Mouse (Mus musculus) heart, postnatal 10 days (tissue): ENCODE results near the gene Pik3c2b. TPM values are rescaled to one million over a fixed set of nuclear protein-coding genes. Genes with fewer than 3 reads are reported as not detected.
A peak's percentile ranks its signal among the peaks of the same experiment; 100 is the strongest.
"Not testable (repeated sequence)": the region's sequence is repeated elsewhere in the genome, so short reads cannot be mapped to it uniquely, and the experiment has no call there.

ENCODE experiments used
- DNase-seq, 2 experiments: peaks; one replicate each; pipeline ENCODE4 v3.0.0; 2021
- intact Hi-C: fragments of 180-260 bp; cut with DNase I; formaldehyde crosslinking; loops from one replicate; pipeline ENCODE4 v1.15.1; 2025
- total RNA-seq, 2 experiments: library from RNA; stranded (reverse); gene quantifications; 2 replicates each; pipeline ENCODE4 v1.2.3; 2021

The Pik3c2b gene
- 10 to 100 TPM; 26.1 to 36.5 TPM for total RNA-seq

DNA sequence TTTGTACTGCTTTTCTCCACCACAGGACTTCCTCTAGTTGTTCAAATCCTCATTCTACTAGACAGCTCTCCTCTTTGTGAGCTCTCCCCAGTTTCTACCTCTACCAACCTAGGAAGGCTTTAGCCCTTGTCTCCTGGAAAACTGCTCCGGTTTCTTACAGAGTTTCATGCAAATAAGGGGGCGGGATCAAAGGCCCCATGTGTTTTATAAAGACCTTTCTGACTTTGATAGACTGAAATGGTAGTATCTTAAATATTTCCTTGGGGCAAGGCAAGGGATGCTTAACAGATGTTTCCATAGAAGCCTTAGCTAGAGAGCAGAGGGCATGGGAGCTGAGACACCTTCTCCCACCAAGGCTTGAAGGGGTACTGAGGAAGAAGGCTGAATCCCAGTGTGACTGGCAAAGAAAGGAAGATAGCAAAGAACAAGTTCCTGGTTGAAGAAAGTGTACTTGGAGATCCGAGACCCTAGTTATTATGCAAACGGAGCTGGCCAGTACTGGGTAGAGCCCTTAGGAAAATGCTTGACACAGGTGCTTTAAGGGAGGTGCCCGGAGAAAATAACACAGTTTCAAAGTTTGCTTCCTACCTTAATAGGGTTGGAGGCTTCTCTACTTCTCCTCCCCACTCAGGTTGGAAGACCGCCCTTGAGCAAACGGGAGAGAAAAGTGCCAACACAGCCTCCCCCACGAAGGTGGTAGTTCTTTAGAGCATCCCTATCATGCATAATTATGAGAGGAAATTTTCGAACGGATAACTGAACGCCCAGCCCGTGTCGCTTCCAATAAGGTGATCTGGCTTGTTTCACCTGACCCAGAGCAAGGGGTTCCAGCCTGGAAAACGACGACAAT lies at the start of gene Pik3c2b:
Gene Pik3c2b, plus strand, starts transcription at position 657 of the 850 bp plus-strand sequence.
- intact Hi-C loops, result no loop called here
- DNase-seq, result no peak

DNA sequence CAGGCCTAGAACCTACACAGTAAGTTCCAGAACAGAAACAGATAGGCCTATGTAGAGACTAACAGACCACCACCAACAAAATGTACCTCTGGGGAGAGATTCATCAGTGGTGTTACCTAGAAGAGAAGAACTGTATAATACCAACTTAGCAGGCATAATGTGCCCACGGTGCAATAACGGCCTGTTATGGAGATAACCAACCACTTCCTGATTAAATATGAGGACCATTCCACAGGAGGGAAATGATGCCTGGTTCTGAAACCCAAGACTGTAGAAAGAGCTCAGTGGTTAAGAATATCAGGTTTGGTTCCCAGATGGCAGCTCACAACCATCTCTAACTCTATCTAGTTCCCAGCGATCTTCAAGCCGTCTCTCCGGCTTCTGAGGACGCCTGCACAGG lies 45.1 kb upstream of the Pik3c2b start:
- intact Hi-C loops, result no loop called here
- no peak for DNase-seq

DNA sequence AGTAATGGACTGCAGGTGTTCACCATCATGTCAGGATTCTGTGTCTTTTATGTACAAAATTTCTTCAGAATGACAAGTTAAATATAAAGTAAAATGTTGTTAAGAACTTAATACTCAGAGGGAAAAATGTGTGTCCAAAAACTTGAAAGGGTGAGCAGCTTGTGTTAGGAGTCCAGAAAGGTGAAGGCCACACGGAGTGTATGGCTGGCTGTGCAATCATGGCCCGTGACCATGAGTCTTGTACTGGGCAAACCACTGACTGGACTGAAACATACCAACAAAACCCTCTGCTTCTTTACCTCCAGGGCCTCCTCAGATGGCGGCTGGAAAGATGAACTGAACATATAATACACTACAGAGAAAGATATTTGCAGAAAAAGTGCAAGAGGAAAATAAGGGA lies 38.9 kb upstream of the Pik3c2b start:
- DNase-seq, result no peak
- intact Hi-C loops, result no loop called here

DNA sequence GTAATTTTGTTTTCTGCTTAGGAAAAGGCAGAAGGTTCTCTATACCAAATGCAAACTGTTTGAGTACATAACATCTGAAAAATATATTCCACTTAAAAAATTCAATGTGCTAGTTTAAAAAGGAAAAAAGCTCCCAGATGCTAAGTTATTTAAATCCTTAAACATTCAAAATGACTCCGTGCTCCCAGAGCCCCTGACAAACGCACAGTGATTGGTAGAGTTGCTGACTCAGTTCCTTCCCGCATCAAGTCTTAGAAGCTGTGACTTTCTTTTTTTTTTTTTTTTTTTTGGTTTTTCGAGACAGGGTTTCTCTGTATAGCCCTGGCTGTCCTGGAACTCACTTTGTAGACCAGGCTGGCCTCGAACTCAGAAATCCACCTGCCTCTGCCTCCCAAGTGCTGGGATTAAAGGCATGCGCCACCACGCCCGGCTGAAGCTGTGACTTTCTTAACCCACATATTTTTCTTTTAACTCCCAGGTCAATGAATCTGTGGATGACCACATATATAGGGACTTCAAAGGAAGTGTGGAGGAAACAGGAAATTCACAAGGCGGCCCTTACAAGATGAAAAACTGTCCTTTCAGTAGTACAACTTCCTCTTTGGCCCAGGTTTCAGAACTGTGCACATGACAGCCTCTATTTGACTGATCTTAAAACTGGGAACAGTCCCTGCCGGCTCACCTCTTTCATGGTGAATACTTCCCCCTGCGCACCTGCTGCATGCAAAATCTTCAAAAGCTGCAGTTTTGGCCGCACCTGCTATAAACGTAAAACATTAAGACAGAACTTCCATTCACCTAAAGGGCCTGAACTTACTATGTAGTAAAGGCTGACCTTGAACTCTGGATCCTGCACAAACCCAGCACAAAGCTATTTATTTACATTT lies 33.3 kb upstream of the Pik3c2b start:
- no peak for DNase-seq
- intact Hi-C loops, result no loop called here

DNA sequence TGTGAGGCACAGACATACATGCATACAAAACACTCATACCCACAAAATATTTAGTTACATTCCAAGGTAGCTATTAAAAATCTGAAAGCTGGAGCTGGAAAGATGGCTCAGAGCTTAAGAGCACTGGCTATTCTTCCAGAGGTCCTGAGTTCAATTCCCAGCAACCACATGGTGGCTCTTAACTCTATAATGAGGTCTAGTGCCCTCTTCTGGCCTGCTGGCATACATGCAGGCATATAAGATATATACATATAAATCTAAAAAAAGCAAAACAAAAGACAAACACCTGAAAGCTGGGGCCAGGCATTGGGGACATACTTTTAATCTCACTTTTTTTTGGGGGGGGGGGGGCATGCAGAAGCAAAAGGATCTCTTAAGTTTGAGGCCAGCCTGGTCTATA lies 32.1 kb upstream of the Pik3c2b start:
- intact Hi-C loops, result no loop called here
- DNase-seq, result no peak

DNA sequence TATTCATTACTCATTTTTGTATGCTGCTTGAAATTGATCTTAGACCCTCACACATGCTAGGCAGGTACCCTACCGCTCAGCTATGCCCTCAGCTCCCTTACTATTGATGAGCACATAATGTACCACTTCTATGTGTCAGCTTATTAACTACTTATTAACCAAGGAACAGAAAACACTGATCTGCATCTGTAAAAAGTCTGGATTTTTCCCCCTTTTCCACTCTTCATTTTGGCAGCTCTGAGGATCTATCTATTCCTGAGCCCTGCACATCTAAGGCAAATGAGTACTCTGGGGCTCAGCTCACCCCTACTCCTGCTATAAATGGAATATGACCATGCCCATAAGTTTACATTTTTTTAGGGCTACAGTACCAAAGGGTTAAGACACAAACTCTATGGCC lies 31.3 kb upstream of the Pik3c2b start:
- intact Hi-C loops, result no loop called here
- DNase-seq, result no peak

DNA sequence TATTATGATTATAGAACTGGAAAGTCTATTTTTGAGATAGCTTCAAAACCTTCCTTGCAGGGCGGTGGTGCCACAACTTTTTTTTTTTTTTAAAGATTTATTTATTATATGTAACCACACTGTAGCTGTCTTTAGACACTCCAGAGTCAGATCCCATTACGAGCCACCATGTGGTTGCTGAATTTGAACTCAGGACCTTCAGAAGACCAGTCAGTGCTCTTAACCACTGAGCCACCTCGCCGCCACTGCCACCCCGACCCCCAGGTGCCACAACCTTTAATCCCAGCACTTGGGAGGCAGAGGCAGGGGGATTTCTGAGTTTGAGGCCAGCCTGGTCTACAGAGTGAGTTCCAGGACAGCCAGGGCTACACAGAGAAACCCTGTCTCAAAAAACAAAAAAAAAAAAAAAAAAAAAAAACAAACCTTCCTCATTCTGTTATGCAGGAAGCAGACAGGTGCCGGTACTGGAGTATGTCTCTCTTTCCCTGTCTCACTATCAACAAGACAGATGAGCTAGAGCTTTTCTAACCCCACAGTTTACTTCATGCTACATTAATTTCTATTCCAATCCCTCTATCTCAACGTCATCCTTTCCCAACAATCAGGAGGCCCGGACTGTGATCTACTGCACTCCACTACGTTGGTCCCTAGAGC lies 28.6 kb upstream of the Pik3c2b start:
- no peak for DNase-seq
- intact Hi-C loops, result no loop called here

DNA sequence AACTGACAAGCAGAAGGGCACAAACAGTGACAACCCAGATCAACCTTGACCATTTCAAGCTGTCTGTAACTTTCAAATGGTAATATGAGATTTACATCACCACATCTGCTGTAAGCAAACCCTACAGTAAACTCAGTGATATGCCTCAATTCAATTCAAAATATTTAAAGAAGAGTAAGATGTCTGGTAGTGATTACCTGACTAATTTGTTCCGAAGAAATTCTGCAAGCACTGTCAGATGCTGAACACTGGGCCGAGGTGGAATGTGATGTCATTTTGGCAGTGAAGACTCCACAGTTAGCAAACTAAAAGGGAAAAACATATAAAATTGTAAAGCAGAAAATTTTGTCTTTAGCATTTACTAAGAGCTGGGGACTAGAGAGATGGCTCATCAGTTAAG lies 26.9 kb upstream of the Pik3c2b start:
- DNase-seq, result no peak
- intact Hi-C loops, result no loop called here

DNA sequence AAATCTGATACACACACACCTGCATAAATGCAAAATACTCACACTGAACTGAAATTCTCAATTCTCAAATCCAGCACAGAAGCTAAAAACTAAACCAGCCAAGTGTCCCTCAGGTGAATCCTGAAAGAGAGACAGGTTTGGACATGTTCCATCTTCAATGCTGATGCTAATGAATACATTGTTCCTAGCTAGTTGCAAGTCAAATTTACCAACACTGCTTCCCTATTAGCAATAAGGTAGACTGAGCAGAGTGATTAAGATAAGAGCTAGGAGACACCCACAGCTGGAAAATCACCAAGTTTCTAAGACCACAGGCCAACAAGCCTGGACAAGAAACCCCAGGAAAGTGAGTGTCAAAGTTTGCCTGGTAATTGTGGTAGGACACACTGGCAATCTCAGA lies 26.2 kb upstream of the Pik3c2b start:
- no peak for DNase-seq
- intact Hi-C loops, result no loop called here

DNA sequence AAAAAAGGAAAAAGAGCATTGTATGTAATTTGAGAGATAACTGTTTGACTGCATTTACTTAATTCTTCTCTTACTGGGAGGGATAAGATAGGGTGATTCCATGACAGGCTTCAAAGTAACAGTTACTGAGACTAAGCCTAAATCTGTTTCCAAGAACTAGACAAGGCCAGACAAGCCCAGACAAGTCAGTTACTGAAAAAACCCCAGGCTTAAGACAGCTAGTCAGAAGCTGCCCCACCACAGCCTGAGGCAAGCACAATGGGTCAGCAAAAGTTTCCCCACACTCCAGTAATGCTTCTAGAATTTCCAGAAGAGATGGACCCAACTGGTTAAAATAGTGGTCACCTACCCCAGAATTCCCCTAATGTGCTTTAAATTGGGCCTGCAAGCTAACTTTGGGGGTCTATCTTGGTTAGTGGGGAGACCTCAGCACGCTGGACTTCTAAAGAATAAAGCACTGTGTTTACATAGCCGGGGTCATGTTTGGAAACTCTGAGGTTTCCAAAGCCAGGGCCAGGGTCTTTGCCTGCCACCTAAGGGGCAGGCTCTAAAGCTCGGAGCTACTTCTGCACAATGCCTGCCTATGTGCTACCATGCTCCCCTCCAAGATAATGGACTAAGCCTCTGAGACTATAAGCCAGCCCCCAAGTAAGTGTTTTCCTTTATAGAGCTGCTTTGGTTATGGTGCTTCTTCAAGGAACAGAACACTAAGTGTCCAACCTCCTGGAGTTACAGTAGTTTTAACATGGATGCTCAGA lies 25.2 kb upstream of the Pik3c2b start:
- no peak for DNase-seq
- intact Hi-C loops, result no loop called here

DNA sequence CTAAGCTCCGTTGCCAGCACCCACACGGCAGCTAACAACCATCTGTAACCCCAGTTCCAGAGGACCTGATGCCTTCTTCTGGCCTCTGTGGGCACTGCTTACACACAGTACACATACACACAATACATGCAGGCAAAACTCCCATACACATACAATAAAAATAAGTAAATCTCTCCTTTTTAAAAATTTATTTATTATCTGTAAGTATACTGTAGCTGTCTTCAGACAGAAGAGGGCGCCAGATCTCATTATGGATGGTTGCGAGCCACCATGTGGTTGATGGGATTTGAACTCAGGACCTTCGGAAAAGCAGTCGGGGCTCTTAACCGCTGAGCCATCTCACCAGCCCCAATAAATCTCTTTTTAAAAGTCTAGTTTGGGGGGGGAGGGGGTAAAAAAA lies 24.1 kb upstream of the Pik3c2b start:
- no peak for DNase-seq
- intact Hi-C loops, result no loop called here

DNA sequence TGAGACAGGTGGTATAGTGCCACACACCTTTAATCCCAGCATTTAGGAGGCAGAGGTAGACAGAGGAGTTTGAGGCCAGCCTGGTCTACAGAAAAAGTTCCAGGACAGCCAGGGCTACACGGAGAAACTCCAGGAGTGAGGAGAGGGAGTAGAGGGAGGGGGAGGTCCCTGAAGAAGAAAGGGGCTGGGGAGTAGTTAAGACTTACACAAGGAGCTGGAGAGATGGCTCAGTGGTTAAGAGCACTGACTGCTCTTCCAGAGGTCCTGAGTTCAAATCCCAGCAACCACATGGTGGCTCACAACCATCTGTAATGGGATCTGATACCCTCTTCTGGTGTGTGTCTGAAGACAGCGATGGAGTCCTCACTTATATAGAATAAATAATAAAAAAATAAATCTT lies 23.5 kb upstream of the Pik3c2b start:
- DNase-seq, intact Hi-C loops: not testable (repeated sequence)

DNA sequence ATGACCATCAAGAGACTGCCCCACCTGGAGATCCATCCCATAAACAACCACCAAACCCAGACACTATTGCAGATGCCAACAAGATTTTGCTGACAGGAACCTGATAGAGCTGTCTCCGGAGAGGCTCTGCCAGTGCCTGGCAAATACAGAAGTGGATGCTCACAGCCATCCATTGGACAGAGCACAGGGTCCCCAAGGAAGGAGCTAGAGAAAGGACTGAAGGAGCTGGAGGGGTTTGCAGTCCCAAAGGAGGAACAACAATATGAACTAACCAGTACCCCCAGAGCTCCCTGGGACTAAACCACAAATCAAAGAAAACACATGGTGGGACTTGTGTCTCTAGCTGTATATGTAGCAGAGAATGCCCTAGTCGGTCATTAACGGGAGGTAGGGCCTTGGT lies 21.7 kb upstream of the Pik3c2b start:
- intact Hi-C loops, DNase-seq: not testable (repeated sequence)

DNA sequence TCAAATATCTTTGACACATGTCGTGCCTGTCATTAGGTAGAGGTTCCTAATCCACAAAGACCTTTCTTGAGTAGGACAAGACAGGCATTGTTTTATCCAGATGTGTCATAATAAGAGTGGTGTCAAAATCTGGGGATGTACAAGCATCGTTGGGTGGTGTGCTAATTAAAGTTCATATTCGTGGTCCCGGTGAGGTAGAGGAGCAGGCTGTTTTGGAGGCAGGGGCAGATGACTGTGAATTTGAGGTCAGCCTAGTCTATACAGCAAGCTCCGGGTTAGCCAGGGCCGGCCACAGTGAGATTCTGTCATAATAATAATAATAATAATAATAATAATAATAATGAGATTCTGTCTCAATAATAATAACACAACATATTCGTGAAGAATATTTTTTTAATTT lies 21.0 kb upstream of the Pik3c2b start:
- DNase-seq, result no peak
- intact Hi-C loops, result no loop called here

DNA sequence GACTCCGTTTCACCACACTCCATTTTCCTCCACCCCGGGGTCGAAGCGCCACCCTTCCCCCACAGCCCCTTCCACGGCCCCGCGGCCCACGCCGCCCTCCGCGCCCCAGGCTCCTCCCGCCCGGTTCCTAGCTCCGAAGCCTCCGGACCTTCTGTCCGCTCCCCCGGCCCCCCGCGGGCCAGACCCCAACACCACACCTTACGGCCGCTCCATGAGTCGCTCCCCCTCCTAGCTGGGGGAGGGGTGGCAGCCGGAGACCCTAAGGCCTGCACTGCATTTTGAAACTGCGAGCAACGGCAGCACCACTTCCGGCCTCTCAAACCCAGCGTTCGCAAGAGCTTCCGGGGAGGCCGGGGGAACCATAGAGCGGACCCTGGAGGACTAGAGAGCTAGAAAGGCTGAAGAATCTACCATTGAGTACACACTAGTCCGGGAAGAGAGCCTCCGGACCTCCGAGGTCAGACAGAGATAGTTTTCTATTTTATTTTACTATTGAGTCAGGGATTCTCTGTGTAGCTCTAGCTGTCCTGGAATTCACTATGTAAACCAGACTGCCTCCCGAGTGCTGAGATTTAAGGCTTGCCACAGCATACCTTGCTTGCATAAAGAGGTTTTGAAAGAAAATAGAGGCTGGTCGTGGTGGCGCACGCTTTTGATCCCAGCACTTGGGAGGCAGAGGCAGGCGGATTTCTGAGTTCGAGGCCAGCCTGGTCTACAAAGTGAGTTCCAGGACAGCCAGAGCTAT lies 20.2 kb upstream of the Pik3c2b start:
- intact Hi-C loops, result no loop called here
- DNase-seq, result peak; percentile 90 to 91

DNA sequence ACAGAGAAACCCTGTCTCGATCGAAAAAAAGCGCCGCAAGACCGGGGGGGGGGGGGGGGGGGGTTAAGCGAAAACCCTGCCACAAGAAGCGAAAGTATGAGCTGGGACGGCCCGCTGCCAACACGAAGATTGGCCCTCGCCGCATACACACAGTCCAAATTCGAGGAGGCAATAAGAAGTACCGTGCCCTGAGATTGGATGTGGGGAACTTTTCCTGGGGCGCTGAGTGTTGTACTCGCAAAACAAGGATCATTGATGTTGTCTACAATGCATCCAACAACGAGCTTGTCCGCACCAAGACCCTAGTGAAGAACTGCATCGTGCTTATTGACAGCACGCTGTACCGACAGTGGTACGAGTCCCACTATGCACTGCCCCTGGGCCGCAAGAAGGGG lies 19.7 kb upstream of the Pik3c2b start:
- DNase-seq, intact Hi-C loops: not testable (repeated sequence)

DNA sequence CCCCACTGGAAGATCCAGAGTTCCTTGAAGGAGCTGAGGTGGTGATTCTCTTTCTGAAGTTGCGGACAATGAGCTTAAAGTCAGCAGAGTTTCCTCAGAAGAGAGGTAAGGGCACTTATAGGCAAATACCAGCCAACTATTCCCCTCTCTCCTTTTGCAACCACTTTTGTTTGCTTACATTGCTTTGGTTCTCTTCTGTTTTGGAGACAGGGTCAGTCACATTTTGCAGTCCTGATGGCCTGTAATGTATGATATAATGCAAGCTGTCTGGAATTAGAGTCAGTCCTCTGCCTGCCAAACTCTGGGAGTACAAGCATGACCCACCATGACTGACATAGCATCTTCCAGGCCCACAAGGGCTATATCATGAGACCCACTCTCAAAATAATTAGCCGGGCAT lies 18.3 kb upstream of the Pik3c2b start:
- intact Hi-C loops, result no loop called here
- DNase-seq, result no peak

DNA sequence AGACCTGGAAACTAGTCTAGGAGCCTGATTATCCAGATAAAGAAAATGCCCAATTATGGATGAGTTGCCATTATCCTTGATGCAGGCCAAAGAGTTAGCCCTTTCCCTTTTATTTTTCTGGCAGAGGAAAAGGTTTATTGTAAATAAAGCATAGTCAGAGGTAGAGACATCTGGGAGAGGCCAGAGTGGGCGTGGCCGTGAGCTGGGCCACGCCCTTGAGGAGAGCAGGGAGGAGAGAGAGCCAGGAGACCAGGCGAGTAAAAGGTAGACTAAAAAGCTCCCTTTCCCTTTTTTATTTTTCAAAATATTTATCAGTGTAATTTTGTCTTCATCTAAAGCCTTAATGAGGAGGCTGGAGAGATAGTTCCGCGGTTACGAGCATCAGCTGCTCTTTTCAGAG lies 17.5 kb upstream of the Pik3c2b start:
- intact Hi-C loops, result no loop called here
- no peak for DNase-seq

DNA sequence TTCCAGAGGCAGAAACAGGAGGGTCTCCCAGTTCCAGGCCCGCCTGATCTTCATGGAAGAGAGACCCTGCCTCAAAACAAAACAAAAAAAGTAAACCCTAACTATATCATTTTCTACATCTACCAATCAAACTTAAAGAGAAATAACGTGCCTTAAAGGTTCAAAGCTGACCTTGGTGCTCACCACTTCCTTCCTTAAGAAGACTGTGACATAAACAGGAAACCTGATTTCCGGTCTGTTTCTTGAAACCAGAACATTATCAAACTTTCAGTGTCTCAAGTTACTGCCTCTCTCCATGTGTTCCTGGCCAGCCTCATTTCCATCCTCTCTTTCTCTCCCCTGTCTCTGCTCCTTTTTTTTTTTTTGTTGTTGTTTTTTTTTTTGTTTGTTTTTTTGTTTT lies 15.7 kb upstream of the Pik3c2b start:
- no peak for DNase-seq
- intact Hi-C loops, result loop anchor here (10.0 kb wide), 1 partner anchor 575 kb away; no protein-coding TSS in a partner anchor

DNA sequence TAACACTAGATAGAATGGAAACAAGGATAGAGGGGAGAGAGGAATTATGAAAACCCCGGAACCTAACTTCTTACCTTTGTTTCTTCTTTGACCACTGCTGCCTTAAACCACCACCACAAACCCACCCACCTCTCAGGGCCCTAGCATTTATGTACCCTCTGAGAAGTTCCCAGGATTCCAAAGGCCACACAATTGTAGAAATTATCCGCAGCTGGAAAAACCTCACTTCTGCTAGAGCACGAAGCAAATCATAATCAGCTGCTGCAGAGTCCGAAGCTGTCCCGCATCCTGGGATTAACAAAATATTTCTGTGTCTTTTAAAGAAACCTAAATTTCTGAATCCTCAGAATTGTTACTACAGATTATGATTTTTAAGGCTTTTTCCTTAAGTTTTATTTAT lies 15.0 kb upstream of the Pik3c2b start, which contains the start of gene Mdm4:
Gene Mdm4, minus strand, starts transcription at position 101 of the 400 bp plus-strand sequence.
- no peak for DNase-seq
- intact Hi-C loops, result loop anchor here (10.0 kb wide), 1 partner anchor 574 kb away; no protein-coding TSS in a partner anchor
